17 mouse cellular contexts compared by ENCODE assay signal in the genomic region with DNA sequence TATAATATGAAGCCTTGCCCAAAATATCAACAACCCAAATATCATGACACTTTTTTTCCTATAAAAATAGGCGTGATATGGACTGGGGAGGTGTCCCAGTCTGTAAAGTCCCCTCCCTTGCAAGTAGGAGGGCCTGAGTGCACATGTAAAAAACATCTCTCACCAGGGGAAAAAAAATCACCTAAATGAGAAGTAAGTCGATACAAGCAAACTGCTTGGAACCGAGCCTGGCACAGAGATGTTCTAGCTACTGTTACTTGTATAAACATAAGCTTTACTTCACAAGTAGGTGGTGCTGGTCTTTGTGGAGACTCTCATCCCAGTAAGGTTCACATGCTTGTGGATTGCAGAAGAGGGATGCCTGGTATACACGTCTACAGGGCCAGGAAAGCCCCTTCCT. TPM values are rescaled to one million over a fixed set of nuclear protein-coding genes. Genes with fewer than 3 reads are reported as not detected.
DNase-seq lines count a peak whose midpoint lies in the region; ATAC-seq and TF ChIP-seq lines count a peak whose summit lies in the region.
"Had no signal": no experiment of that assay in that cellular context is flagged by ENCODE, and none has a peak within 500 bp of the region (broad histone marks: within the 10 kb centered on the region; RNA-seq: fewer than 3 reads in every experiment).

No protein-coding gene starts in this region.

- ATAC-seq in lung, embryonic 16.5 days (ENCODE audit: low read depth): no peak
- no peak for ATAC-seq in embryonic facial prominence, embryonic 13.5 days (ENCODE audit: insufficient number of reproducible peaks, insufficient read depth, low FRiP score, low TSS enrichment, low read depth)
- ATAC-seq in intestine, postnatal 0 days: no peak
- ATAC-seq in stomach, postnatal 0 days (ENCODE audit: low FRiP score, low TSS enrichment): no peak
- ATAC-seq: activated CD4-positive, CD25-positive, alpha-beta regulatory T cell, adult 4 months; forebrain, embryonic 16.5 days; midbrain, embryonic 16.5 days had no signal

- H3K27me3 ChIP-seq in lung, embryonic 16.5 days (ENCODE audit: control insufficient read depth, insufficient read depth, low read depth, low read length): no peaks in the 10 kb centered on the region
- H3K27me3 ChIP-seq in embryonic facial prominence, embryonic 13.5 days: no peaks in the 10 kb centered on the region
- H3K27me3 ChIP-seq in intestine, postnatal 0 days (replicated peaks; ENCODE audit: control insufficient read depth, insufficient read depth, low read length): no peaks in the 10 kb centered on the region
- no peaks in the 10 kb centered on the region for H3K27me3 ChIP-seq in stomach, postnatal 0 days (ENCODE audit: control insufficient read depth, insufficient read depth, low read length)

- H3K4me3 ChIP-seq in lung, embryonic 16.5 days (ENCODE audit: low read length): no peak overlapping the region
- no peak overlapping the region for H3K4me3 ChIP-seq in embryonic facial prominence, embryonic 13.5 days
- H3K4me3 ChIP-seq in intestine, postnatal 0 days (ENCODE audit: low read depth, low read length): no peak overlapping the region
- H3K4me3 ChIP-seq in stomach, postnatal 0 days (ENCODE audit: low read depth, low read length): no peak overlapping the region
- H3K4me3 ChIP-seq: erythroblast, embryonic 14.5 days; megakaryocyte, embryonic 14.5 days had no signal

- no peak for DNase-seq in lung, postnatal 14 days
- no peak for DNase-seq in stomach, postnatal 0 days (ENCODE audit: low spot score)
- no peak for DNase-seq in embryo, embryonic 10 days (ENCODE audit: low spot score)
- DNase-seq in thymus, postnatal 25 days: no peak
- DNase-seq: cerebellum, adult 11-12 months; heart, postnatal 36 days; kidney, postnatal 14 days; thymus, adult 2 months had no signal

- no peaks in the 10 kb centered on the region for H3K9me3 ChIP-seq in lung, embryonic 16.5 days (ENCODE audit: control insufficient read depth, low read length)
- no peaks in the 10 kb centered on the region for H3K9me3 ChIP-seq in embryonic facial prominence, embryonic 13.5 days
- H3K9me3 ChIP-seq in intestine, postnatal 0 days (ENCODE audit: control insufficient read depth): no peaks in the 10 kb centered on the region
- no peaks in the 10 kb centered on the region for H3K9me3 ChIP-seq in stomach, postnatal 0 days (ENCODE audit: control insufficient read depth, low read length)
- H3K9me3 ChIP-seq: megakaryocyte, embryonic 14.5 days had no signal

- no peaks in the 10 kb centered on the region for H3K36me3 ChIP-seq in lung, embryonic 16.5 days (ENCODE audit: control insufficient read depth, insufficient read depth, low read length)
- H3K36me3 ChIP-seq in embryonic facial prominence, embryonic 13.5 days: no peaks in the 10 kb centered on the region
- H3K36me3 ChIP-seq in intestine, postnatal 0 days (ENCODE audit: control insufficient read depth, insufficient read depth): no peaks in the 10 kb centered on the region
- no peaks in the 10 kb centered on the region for H3K36me3 ChIP-seq in stomach, postnatal 0 days (ENCODE audit: control insufficient read depth, insufficient read depth, low read length)

- no peak overlapping the region for H3K4me2 ChIP-seq in lung, embryonic 16.5 days (ENCODE audit: low read depth, low read length)
- H3K4me2 ChIP-seq in embryonic facial prominence, embryonic 13.5 days: no peak overlapping the region
- no peak overlapping the region for H3K4me2 ChIP-seq in intestine, postnatal 0 days (replicated peaks; ENCODE audit: low read depth)
- H3K4me2 ChIP-seq in stomach, postnatal 0 days (replicated peaks; ENCODE audit: low read depth): no peak overlapping the region

- peak overlapping the region; percentile 96 for H3K27ac ChIP-seq in lung, embryonic 16.5 days (ENCODE audit: low read length)
- H3K27ac ChIP-seq in embryonic facial prominence, embryonic 13.5 days: peak overlapping the region; percentile 95
- no peak overlapping the region for H3K27ac ChIP-seq in intestine, postnatal 0 days (ENCODE audit: low read depth, low read length)
- H3K27ac ChIP-seq in stomach, postnatal 0 days (replicated peaks): peak overlapping the region; percentile 86
- H3K27ac ChIP-seq: liver, embryonic 14.5 days had no signal

- TF ChIP-seq CTCF in intestine, postnatal 0 days (IDR thresholded peaks at IDR 0.05; ENCODE audit: low read depth): 0 out of 2 replicates have a peak, but pooled peaks have one; percentile 8
- peak; percentile 29; the same call in 1 of the 2 replicates for TF ChIP-seq CTCF in stomach, postnatal 0 days (IDR thresholded peaks at IDR 0.05; ENCODE audit: low read depth)

- whole genome bisulfite sequencing in lung, embryonic 16.5 days: 26% methylated on average over 4 of the region's 4 CpGs
- 48% methylated on average over 4 of the region's 4 CpGs for WGBS in embryonic facial prominence, embryonic 13.5 days
- WGBS in intestine, postnatal 0 days: 54% methylated on average over 4 of the region's 4 CpGs
- WGBS in stomach, postnatal 0 days: 31% methylated on average over 4 of the region's 4 CpGs

- no peak overlapping the region for H3K9ac ChIP-seq in lung, embryonic 16.5 days (ENCODE audit: low read length)
- H3K9ac ChIP-seq in embryonic facial prominence, embryonic 13.5 days: no peak overlapping the region
- no peak overlapping the region for H3K9ac ChIP-seq in intestine, postnatal 0 days (ENCODE audit: low read depth, low read length)
- no peak overlapping the region for H3K9ac ChIP-seq in stomach, postnatal 0 days (ENCODE audit: low read length)
- H3K9ac ChIP-seq: liver, embryonic 14.5 days had no signal

- no peak for TF ChIP-seq EP300 in stomach, postnatal 0 days (optimal IDR thresholded peaks at IDR 0.05)

- H3K4me1 ChIP-seq in lung, embryonic 16.5 days (replicated peaks; ENCODE audit: control insufficient read depth, insufficient read depth, low read length): peaks cover 56% of the 10 kb centered on the region
- H3K4me1 ChIP-seq in embryonic facial prominence, embryonic 13.5 days: peaks cover 62% of the 10 kb centered on the region
- peaks cover 26% of the 10 kb centered on the region for H3K4me1 ChIP-seq in intestine, postnatal 0 days (replicated peaks; ENCODE audit: control insufficient read depth, insufficient read depth, low read length)
- peaks cover 20% of the 10 kb centered on the region for H3K4me1 ChIP-seq in stomach, postnatal 0 days (replicated peaks; ENCODE audit: control insufficient read depth, insufficient read depth)

RNA-seq across cellular contexts. Expression of gene Nfkbia, which starts 31.5 kb away (rescaled TPM):
- polyA plus RNA-seq in lung, embryonic 16.5 days (2015; fragmentation: Nextera tagmentation; extraction: Ambion mirVana): 130 and 136 TPM in 2 replicates
- 117 and 126 TPM in 2 replicates for polyA plus RNA-seq in embryonic facial prominence, embryonic 13.5 days (2015; fragmentation: Nextera tagmentation; extraction: Ambion mirVana)
- 47.1 and 49.7 TPM in 2 replicates for polyA plus RNA-seq in intestine, postnatal 0 days (2015; fragmentation: Nextera tagmentation; extraction: Ambion mirVana)
- polyA plus RNA-seq in stomach, postnatal 0 days (2015; fragmentation: Nextera tagmentation; extraction: Ambion mirVana): 110 and 119 TPM in 2 replicates
